In the genomic region with DNA sequence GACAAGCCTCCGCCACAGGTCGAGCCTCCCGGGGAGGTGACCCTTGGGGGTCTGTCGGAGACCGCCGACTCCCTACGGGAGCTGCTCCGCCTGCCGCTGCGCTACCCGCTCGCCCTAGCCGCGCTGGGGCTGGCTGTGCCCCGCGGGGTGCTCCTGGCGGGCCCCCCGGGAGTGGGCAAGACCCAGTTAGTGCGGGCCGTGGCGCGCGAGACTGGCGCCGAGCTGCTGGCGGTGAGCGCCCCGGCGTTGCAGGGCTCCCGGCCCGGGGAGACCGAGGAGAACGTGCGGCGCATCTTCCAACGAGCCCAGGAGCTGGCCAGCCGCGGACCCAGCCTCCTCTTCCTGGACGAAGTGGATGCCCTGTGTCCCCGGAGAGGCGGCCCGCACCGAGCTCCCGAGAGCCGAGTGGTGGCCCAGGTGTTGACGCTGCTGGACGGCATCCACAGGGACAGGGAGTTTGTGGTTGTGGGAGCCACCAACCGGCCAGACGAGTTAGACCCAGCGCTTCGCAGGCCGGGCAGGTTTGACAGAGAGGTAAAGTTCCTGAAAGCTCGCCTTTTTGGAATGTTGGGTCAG, we compare ENCODE assay signal across 7 mouse cellular contexts. TPM values are rescaled to one million over a fixed set of nuclear protein-coding genes. Genes with fewer than 3 reads are reported as not detected.
DNase-seq lines count a peak whose midpoint lies in the region; ATAC-seq and TF ChIP-seq lines count a peak whose summit lies in the region.

No protein-coding gene starts in this region.

- peak overlapping the region; percentile 95 for H3K4me2 ChIP-seq in embryonic facial prominence, embryonic 11.5 days (ENCODE audit: low read depth, low read length)
- peak overlapping the region; percentile 98 for H3K4me2 ChIP-seq in heart, embryonic 14.5 days (ENCODE audit: low read length)
- H3K4me2 ChIP-seq in stomach, embryonic 15.5 days: peak overlapping the region; percentile 93

- peak overlapping the region; percentile 82 to 83 for H3K4me3 ChIP-seq in ES-E14 (ENCODE audit: insufficient read depth in 1 of 2, low read depth in 1 of 2, low read length in 2 of 2, poor library complexity in 1 of 2, severe bottlenecking in 1 of 2)
- peak overlapping the region; percentile 97 for H3K4me3 ChIP-seq in embryonic facial prominence, embryonic 11.5 days (ENCODE audit: low read depth, low read length)
- H3K4me3 ChIP-seq in heart, embryonic 14.5 days (ENCODE audit: control insufficient read depth in 1 of 2, insufficient read depth in 1 of 2, low read depth in 1 of 2, low read length in 2 of 2): peak overlapping the region; percentile 95 to 96
- H3K4me3 ChIP-seq in macrophage (ENCODE audit: inconsistent target): peak overlapping the region; percentile 21; the same call in 1 of the 2 replicates
- peak overlapping the region; percentile 94 for H3K4me3 ChIP-seq in stomach, embryonic 15.5 days (replicated peaks)

- H3K36me3 ChIP-seq in ES-E14 (ENCODE audit: control insufficient read depth, insufficient read depth, low read length, poor library complexity, severe bottlenecking) (peaks cover 3% of the 10 kb centered on the region; the same call in 1 of the 2 replicates), macrophage (ENCODE audit: inconsistent target) (peaks cover 4% of the 10 kb centered on the region; the same call in 1 of the 2 replicates)
- no peaks in the 10 kb centered on the region; the same call in 1 of the 2 replicates for H3K36me3 ChIP-seq in embryonic facial prominence, embryonic 11.5 days (replicated peaks; ENCODE audit: control insufficient read depth, insufficient read depth, low read depth, low read length)
- H3K36me3 ChIP-seq in heart, embryonic 14.5 days (ENCODE audit: control insufficient read depth, insufficient read depth, low read length): peaks cover 25% of the 10 kb centered on the region
- H3K36me3 ChIP-seq in stomach, embryonic 15.5 days: peaks cover 7% of the 10 kb centered on the region; the same call in 1 of the 2 replicates

- no peak for DNase-seq in ES-E14 (ENCODE audit: low read depth, low spot score)
- peak; percentile 67 for DNase-seq in adrenal gland, adult 2 months
- DNase-seq in embryonic facial prominence, embryonic 11.5 days (ENCODE audit: low spot score): peak; percentile 64
- peak; percentile 73 for DNase-seq in kidney, postnatal 10 days

- H3K27me3 ChIP-seq in embryonic facial prominence, embryonic 11.5 days (ENCODE audit: control insufficient read depth, insufficient read depth, low read length): no peaks in the 10 kb centered on the region
- H3K27me3 ChIP-seq in heart, embryonic 14.5 days (ENCODE audit: control insufficient read depth, insufficient read depth, low read length): no peaks in the 10 kb centered on the region
- H3K27me3 ChIP-seq in stomach, embryonic 15.5 days (replicated peaks): no peaks in the 10 kb centered on the region

- H3K27ac ChIP-seq in ES-E14 (ENCODE audit: insufficient read depth, low read depth, low read length, poor library complexity, severe bottlenecking) (no peak overlapping the region), macrophage (no peak overlapping the region)
- peak overlapping the region; percentile 41; the same call in 1 of the 2 replicates for H3K27ac ChIP-seq in embryonic facial prominence, embryonic 11.5 days (replicated peaks; ENCODE audit: low read depth, low read length)
- H3K27ac ChIP-seq in heart, embryonic 14.5 days (replicated peaks in 1 of 2; ENCODE audit: control insufficient read depth in 1 of 2, insufficient read depth in 1 of 2, low read depth in 2 of 2, low read length in 2 of 2): peak overlapping the region in 1 of 2 experiments; percentile 79; a peak in 1 of 4 replicates
- peak overlapping the region; percentile 73 for H3K27ac ChIP-seq in stomach, embryonic 15.5 days

- ATAC-seq in embryonic facial prominence, embryonic 11.5 days (replicated peaks; ENCODE audit: insufficient number of reproducible peaks, low FRiP score, low TSS enrichment, low read depth): peak; percentile 50
- ATAC-seq in heart, embryonic 14.5 days (ENCODE audit: insufficient number of reproducible peaks, insufficient read depth, low FRiP score, low read depth): no peak
- peak; percentile 47 for ATAC-seq in stomach, embryonic 15.5 days (ENCODE audit: insufficient read depth, low FRiP score, low read depth)

- no peaks in the 10 kb centered on the region; a peak in 1 of 4 replicates for H3K4me1 ChIP-seq in ES-E14 (ENCODE audit: control insufficient read depth in 2 of 2, insufficient read depth in 2 of 2, low read length in 2 of 2, poor library complexity in 1 of 2)
- H3K4me1 ChIP-seq in embryonic facial prominence, embryonic 11.5 days (ENCODE audit: control insufficient read depth, insufficient read depth, low read length): no peaks in the 10 kb centered on the region
- 0 out of 4 replicates have a peak, but pooled peaks cover 0 to 5% of the 10 kb centered on the region in 2 experiments for H3K4me1 ChIP-seq in heart, embryonic 14.5 days (ENCODE audit: control insufficient read depth in 2 of 2, insufficient read depth in 2 of 2, low read length in 2 of 2)
- peaks cover 9% of the 10 kb centered on the region; the same call in 1 of the 2 replicates for H3K4me1 ChIP-seq in stomach, embryonic 15.5 days

- peaks cover 12% of the 10 kb centered on the region for H3K79me2 ChIP-seq in macrophage (ENCODE audit: inconsistent target)

- H3K9me3 ChIP-seq in ES-E14 (ENCODE audit: control insufficient read depth, insufficient read depth, low read depth, low read length): peaks cover 6% of the 10 kb centered on the region; the same call in 1 of the 2 replicates
- H3K9me3 ChIP-seq in embryonic facial prominence, embryonic 11.5 days (replicated peaks; ENCODE audit: control insufficient read depth, low read length): no peaks in the 10 kb centered on the region
- no peaks in the 10 kb centered on the region for H3K9me3 ChIP-seq in heart, embryonic 14.5 days (ENCODE audit: control insufficient read depth, low read length)
- H3K9me3 ChIP-seq in stomach, embryonic 15.5 days: no peaks in the 10 kb centered on the region

- 0% methylated on average over 45 of the region's 53 CpGs for WGBS in embryonic facial prominence, embryonic 11.5 days
- under 1% methylated on average over 52 of the region's 53 CpGs for WGBS in heart, embryonic 14.5 days
- WGBS in macrophage (ENCODE audit: missing documents): under 1% methylated on average over 53 of the region's 53 CpGs
- under 1% methylated on average over 53 of the region's 53 CpGs for WGBS in stomach, embryonic 15.5 days

- peak overlapping the region; percentile 90 for H3K9ac ChIP-seq in ES-E14 (ENCODE audit: insufficient read depth, low read depth, low read length, poor library complexity, severe bottlenecking)
- H3K9ac ChIP-seq in embryonic facial prominence, embryonic 11.5 days (replicated peaks; ENCODE audit: low read length): peak overlapping the region; percentile 93
- peak overlapping the region; percentile 95 for H3K9ac ChIP-seq in heart, embryonic 14.5 days (ENCODE audit: low read length)
- H3K9ac ChIP-seq in stomach, embryonic 15.5 days: peak overlapping the region; percentile 91

- in situ Hi-C loops in ES-E14 (cut with MboI; ENCODE audit: low sequenced_read_pairs in 2 of 2, unreplicated experiment in 2 of 2): no loop called here

TF ChIP-seq in ES-E14, 5 proteins besides CTCF, POLR2A, EP300 and RAD21:
- no peak for TF ChIP-seq ZC3H11A (IDR thresholded peaks at IDR 0.05; ENCODE audit: borderline replicate concordance, low read depth, low read length)
- no peak for TF ChIP-seq MAFK (IDR thresholded peaks at IDR 0.05; ENCODE audit: insufficient read depth, low read depth, low read length)
- TF ChIP-seq CHD2 (IDR thresholded peaks at IDR 0.05; ENCODE audit: low read depth, low read length): no peak

RNA-seq across cellular contexts. Expression of gene AA467197, which starts 5.5 kb away (rescaled TPM):
- total RNA-seq in ES-E14 (2012; rRNA removed): 0.53 and 0.54 TPM in 2 replicates
- 1 to 10 TPM; 1.4 to 2.5 TPM for total RNA-seq in adrenal gland, adult 2 months (2021)
- not detected in 2 replicates for polyA plus RNA-seq in adrenal gland, adult 2 months (2012; rRNA removed)
- polyA plus RNA-seq in embryonic facial prominence, embryonic 11.5 days (2014; fragmentation: Nextera tagmentation; extraction: Ambion mirVana): not detected in 2 replicates
- not detected in 2 replicates for polyA plus RNA-seq in heart, embryonic 14.5 days (2014; fragmentation: Nextera tagmentation; extraction: Ambion mirVana)
- total RNA-seq in macrophage (2018; cell fraction: chromatin; rRNA removed): 10 to 100 TPM in 4 of 26 experiments, 1 to 10 TPM in 11, not detected in 11; 1.4 to 56.7 (median 4.3) TPM
- 10 to 100 TPM in 12 of 26 experiments, 1 to 10 TPM in 12, under 1 TPM in 2; 0.58 to 56.6 (median 9.0) TPM for total RNA-seq in macrophage (2018; cell fraction: cytosol; rRNA removed)
- total RNA-seq in macrophage (2018; cell fraction: nucleus; rRNA removed): 10 to 100 TPM in 10 of 26 experiments, 1 to 10 TPM in 9, under 1 TPM in 1, not detected in 6; 0.96 to 43.2 (median 9.2) TPM
- 1.6 to 4.9 TPM (median 3.7 TPM) in 3 replicates for polyA plus RNA-seq in macrophage (2018)
- polyA plus RNA-seq in stomach, embryonic 15.5 days (2015; fragmentation: Nextera tagmentation; extraction: Ambion mirVana): 12.2 and 15.2 TPM in 2 replicates

RNA-seq across cellular contexts. Expression of gene Gatm, which starts 20.2 kb away (rescaled TPM):
- total RNA-seq in ES-E14 (2012; rRNA removed): 2.0 and 2.2 TPM in 2 replicates
- total RNA-seq in adrenal gland, adult 2 months (2021): 1 to 10 TPM; 4.4 to 6.6 TPM
- 2.3 and 3.3 TPM in 2 replicates for polyA plus RNA-seq in adrenal gland, adult 2 months (2012; rRNA removed)
- polyA plus RNA-seq in embryonic facial prominence, embryonic 11.5 days (2014; fragmentation: Nextera tagmentation; extraction: Ambion mirVana): 10.4 and 12.2 TPM in 2 replicates
- 13.2 and 19.0 TPM in 2 replicates for polyA plus RNA-seq in heart, embryonic 14.5 days (2014; fragmentation: Nextera tagmentation; extraction: Ambion mirVana)
- 10 to 100 TPM in 18 of 26 experiments, 1 to 10 TPM in 8; 4.1 to 57.7 (median 18.4) TPM for total RNA-seq in macrophage (2018; cell fraction: chromatin; rRNA removed)
- 10 to 100 TPM; 23.2 to 54.3 (median 32.9) TPM for total RNA-seq in macrophage (2018; cell fraction: cytosol; rRNA removed)
- 10 to 100 TPM; 10.2 to 73.4 (median 24.0) TPM for total RNA-seq in macrophage (2018; cell fraction: nucleus; rRNA removed)
- 26.1 to 69.5 TPM (median 54.1 TPM) in 3 replicates for polyA plus RNA-seq in macrophage (2018)
- polyA plus RNA-seq in stomach, embryonic 15.5 days (2015; fragmentation: Nextera tagmentation; extraction: Ambion mirVana): 22.4 and 28.5 TPM in 2 replicates

Comparison
In these comparisons a context has a peak if more than half of its experiments do, and no peak if none do; other contexts are left out.
1. H3K27ac ChIP-seq: peak in embryonic facial prominence, embryonic 11.5 days (single experiment) and stomach, embryonic 15.5 days (single experiment); none in ES-E14 (single experiment) and macrophage (single experiment).
2. H3K4me3 ChIP-seq: peak in every context shown above with its lines; median percentile 97 in embryonic facial prominence, embryonic 11.5 days; 96 in heart, embryonic 14.5 days; 94 in stomach, embryonic 15.5 days; 82 in ES-E14; 21 in macrophage.
3. Peak in every context shown above with its lines, with median percentiles within 50 percentile points of each other: H3K9ac ChIP-seq and H3K4me2 ChIP-seq.